Mouse (Mus musculus) megakaryocyte, embryonic 14.5 days (primary cell): Measurements from ENCODE around the gene Ddx43. TPM values are rescaled to one million over a fixed set of nuclear protein-coding genes. Genes with fewer than 3 reads are reported as not detected.

Source experiments
- H3K27me3 ChIP-seq: replicated peaks from 2 replicates; pipeline ENCODE3; 2012; ENCODE audit warnings: inconsistent platforms
- H3K36me3 ChIP-seq: replicated peaks from 2 replicates; pipeline ENCODE3; 2012; ENCODE audit warnings: low read length, inconsistent platforms, mixed read lengths
- H3K4me1 ChIP-seq: 2 replicates; pipeline ENCODE4 v1.6.1; 2012; ENCODE audit warnings: inconsistent platforms
- H3K4me3 ChIP-seq: replicated peaks from 2 replicates; pipeline ENCODE3; 2012; ENCODE audit warnings: moderate library complexity, mild to moderate bottlenecking, inconsistent platforms
- H3K9me3 ChIP-seq: 2 replicates; pipeline ENCODE4 v1.6.1; 2012; ENCODE audit warnings: inconsistent platforms
- FLI1 ChIP-seq: IDR thresholded peaks from 2 replicates; pipeline ENCODE4 v1.6.1; 2012; ENCODE audit warnings: low read length, inconsistent platforms, mixed read lengths
- GATA1 ChIP-seq: IDR thresholded peaks from 3 replicates; pipeline ENCODE4 v1.6.1; 2012; ENCODE audit warnings: mixed read lengths, low read length, inconsistent platforms, borderline replicate concordance
- polyA plus RNA-seq: library from polyadenylated mRNA; stranded (reverse); fragments of >175 nt; gene quantifications from 2 replicates; pipeline ENCODE4 v1.2.3, GENCODE M21; 2012; ENCODE audit warnings: low replicate concordance; ENCODE audit not compliant: insufficient read depth

The Ddx43 gene
- polyA plus RNA-seq, 1 experiment: 0.07 TPM

GRCm38 (mm10) chr9:78372827-78373504 lies 22.6 kb upstream of the Ddx43 start:
- H3K27me3 ChIP-seq: peaks cover 34% of the 10 kb centered on the region
- no peaks in the 10 kb centered on the region for H3K36me3 ChIP-seq
- no peaks in the 10 kb centered on the region for H3K9me3 ChIP-seq
- TF ChIP-seq GATA1: no peak
- no peak for TF ChIP-seq FLI1
- H3K4me1 ChIP-seq: peaks cover under 1% of the 10 kb centered on the region; the same call in 1 of the 2 replicates
- H3K4me3 ChIP-seq: no peak overlapping the region

- no peaks in the 10 kb centered on the region for H3K9me3 ChIP-seq
- no peak overlapping the region for H3K4me3 ChIP-seq
- H3K4me1 ChIP-seq: peaks cover 8% of the 10 kb centered on the region
- TF ChIP-seq FLI1: no peak
- TF ChIP-seq GATA1: no peak
- no peaks in the 10 kb centered on the region for H3K36me3 ChIP-seq
- H3K27me3 ChIP-seq: peaks cover 42% of the 10 kb centered on the region
Measured at GRCm38 (mm10) chr9:78374397-78374796, 21.2 kb upstream of the Ddx43 start.

GRCm38 (mm10) chr9:78374885-78375389 lies 20.6 kb upstream of the Ddx43 start:
- no peak overlapping the region for H3K4me3 ChIP-seq
- peaks cover 8% of the 10 kb centered on the region for H3K4me1 ChIP-seq
- no peaks in the 10 kb centered on the region for H3K9me3 ChIP-seq
- H3K36me3 ChIP-seq: no peaks in the 10 kb centered on the region
- peaks cover 47% of the 10 kb centered on the region for H3K27me3 ChIP-seq
- no peak for TF ChIP-seq GATA1
- no peak for TF ChIP-seq FLI1

- no peak for TF ChIP-seq GATA1
- Histone ChIP-seq H3K36me3 (no peaks in the 10 kb centered on the region), H3K9me3 (no peaks in the 10 kb centered on the region), H3K4me1 (peaks cover 8% of the 10 kb centered on the region), H3K4me3 (no peak overlapping the region), H3K27me3 (peaks cover 50% of the 10 kb centered on the region)
Measured at GRCm38 (mm10) chr9:78375486-78375885, 20.1 kb upstream of the Ddx43 start.

- peaks cover 51% of the 10 kb centered on the region for H3K27me3 ChIP-seq
- H3K4me3 ChIP-seq: no peak overlapping the region
- no peaks in the 10 kb centered on the region for H3K9me3 ChIP-seq
- no peak for TF ChIP-seq FLI1
- TF ChIP-seq GATA1: no peak
- H3K36me3 ChIP-seq: no peaks in the 10 kb centered on the region
- peaks cover 8% of the 10 kb centered on the region for H3K4me1 ChIP-seq
Measured at GRCm38 (mm10) chr9:78377546-78377945, 18.0 kb upstream of the Ddx43 start.

GRCm38 (mm10) chr9:78378113-78378785 lies 17.3 kb upstream of the Ddx43 start, which contains the start of gene Ooep:
Ooep (minus strand) TSS chr9:78378725.
- peaks cover 8% of the 10 kb centered on the region for H3K4me1 ChIP-seq
- H3K4me3 ChIP-seq: peak within 1 kb of the TSS; percentile 78
- H3K9me3 ChIP-seq: no peaks in the 10 kb centered on the region
- peaks cover 47% of the 10 kb centered on the region for H3K27me3 ChIP-seq
- H3K36me3 ChIP-seq: no peaks in the 10 kb centered on the region
- no peak for TF ChIP-seq GATA1

- Histone ChIP-seq H3K4me3 (no peak overlapping the region), H3K27me3 (peaks cover 20% of the 10 kb centered on the region), H3K36me3 (no peaks in the 10 kb centered on the region), H3K4me1 (no peaks in the 10 kb centered on the region; the same call in 1 of the 2 replicates), H3K9me3 (peaks cover 5% of the 10 kb centered on the region; the same call in 1 of the 2 replicates)
- TF ChIP-seq FLI1 (no peak), GATA1 (no peak)
Measured at GRCm38 (mm10) chr9:78385893-78386292, 9.7 kb upstream of the Ddx43 start.

GRCm38 (mm10) chr9:78386947-78387346 lies 8.6 kb upstream of the Ddx43 start:
- H3K4me3 ChIP-seq: no peak overlapping the region
- H3K36me3 ChIP-seq: no peaks in the 10 kb centered on the region
- peaks cover 5% of the 10 kb centered on the region; the same call in 1 of the 2 replicates for H3K9me3 ChIP-seq
- TF ChIP-seq GATA1: no peak
- TF ChIP-seq FLI1: no peak
- peaks cover 23% of the 10 kb centered on the region for H3K27me3 ChIP-seq
- H3K4me1 ChIP-seq: no peaks in the 10 kb centered on the region; the same call in 1 of the 2 replicates

- Histone ChIP-seq H3K4me3 (no peak overlapping the region), H3K27me3 (peaks cover 41% of the 10 kb centered on the region), H3K36me3 (no peaks in the 10 kb centered on the region), H3K9me3 (peaks cover 15% of the 10 kb centered on the region; the same call in 1 of the 2 replicates), H3K4me1 (no peaks in the 10 kb centered on the region; the same call in 1 of the 2 replicates)
- TF ChIP-seq GATA1 (no peak), FLI1 (no peak)
Measured at GRCm38 (mm10) chr9:78389981-78390380, 5.6 kb upstream of the Ddx43 start.

GRCm38 (mm10) chr9:78393741-78394140 lies 1.8 kb upstream of the Ddx43 start:
- TF ChIP-seq GATA1: no peak
- no peak for TF ChIP-seq FLI1
- Histone ChIP-seq H3K4me3 (no peak overlapping the region), H3K4me1 (peaks cover 10% of the 10 kb centered on the region), H3K9me3 (peaks cover 18% of the 10 kb centered on the region), H3K36me3 (no peaks in the 10 kb centered on the region), H3K27me3 (peaks cover 62% of the 10 kb centered on the region)
